Mouse (Mus musculus): ENCODE data around the gene Pspc1. TPM values are rescaled to one million over a fixed set of nuclear protein-coding genes. Genes with fewer than 3 reads are reported as not detected.

Gene Pspc1
- polyA plus RNA-seq, 1 experiment: not detected

DNA sequence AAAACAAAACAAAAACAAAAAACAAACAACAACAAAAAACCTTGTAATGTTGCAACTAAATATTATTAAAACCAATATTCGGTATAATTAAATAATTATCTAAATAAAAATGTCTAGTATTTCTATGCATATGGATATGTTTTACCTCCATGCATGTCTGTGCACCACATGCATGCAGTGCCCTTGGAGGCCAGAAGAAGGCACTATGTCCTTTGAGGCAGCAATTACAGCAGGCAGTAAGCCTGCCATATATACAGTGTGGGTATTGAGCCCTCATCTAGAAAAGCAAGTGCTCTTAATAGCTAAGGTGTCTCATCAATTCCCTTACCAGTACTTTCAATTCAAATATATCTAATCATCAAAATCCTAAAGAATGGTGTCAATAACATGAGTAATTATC is 37.9 kb downstream of the Pspc1 start:
- 97% methylated on average over 1 of the region's 1 CpGs for WGBS
- Histone ChIP-seq H3K4me3 (ENCODE audit: insufficient read depth, low read depth, low read length) (no peak overlapping the region), H3K4me1 (ENCODE audit: control insufficient read depth, insufficient read depth, low read length) (no peaks in the 10 kb centered on the region), H3K27ac (ENCODE audit: insufficient read depth, low read depth, low read length) (no peak overlapping the region)
- no peak for TF ChIP-seq CTCF (IDR thresholded peaks at IDR 0.05; ENCODE audit: insufficient read depth, low read depth, low read length)

DNA sequence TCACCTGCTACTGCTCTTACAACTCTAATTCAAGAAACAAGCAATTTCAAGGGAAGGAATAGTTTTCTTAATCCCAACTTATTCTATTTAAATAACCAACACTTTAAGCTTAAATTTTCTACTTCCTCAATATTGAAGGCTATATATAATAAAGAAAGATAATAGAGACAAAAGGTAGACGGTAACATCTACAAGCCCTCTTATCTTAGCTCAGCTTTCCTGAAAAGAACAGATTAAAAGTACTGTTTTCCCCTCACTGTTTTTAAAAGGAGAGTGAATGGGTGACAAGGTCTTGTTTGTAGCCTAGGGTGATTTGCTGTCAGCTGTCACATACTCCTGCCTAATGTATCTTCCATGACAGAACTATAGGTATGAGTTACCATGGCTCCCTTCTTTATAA is 51.6 kb downstream of the Pspc1 start:
- no peak overlapping the region for H3K4me3 ChIP-seq (ENCODE audit: insufficient read depth, low read depth, low read length)
- TF ChIP-seq POLR2A (IDR thresholded peaks at IDR 0.05; ENCODE audit: insufficient read depth, low read depth, low read length) (no peak), CTCF (IDR thresholded peaks at IDR 0.05; ENCODE audit: insufficient read depth, low read depth, low read length) (no peak)
- H3K27ac ChIP-seq (ENCODE audit: insufficient read depth, low read depth, low read length): no peak overlapping the region
- no peaks in the 10 kb centered on the region for H3K4me1 ChIP-seq (ENCODE audit: control insufficient read depth, insufficient read depth, low read length)
- WGBS: 90% methylated on average over 1 of the region's 1 CpGs

DNA sequence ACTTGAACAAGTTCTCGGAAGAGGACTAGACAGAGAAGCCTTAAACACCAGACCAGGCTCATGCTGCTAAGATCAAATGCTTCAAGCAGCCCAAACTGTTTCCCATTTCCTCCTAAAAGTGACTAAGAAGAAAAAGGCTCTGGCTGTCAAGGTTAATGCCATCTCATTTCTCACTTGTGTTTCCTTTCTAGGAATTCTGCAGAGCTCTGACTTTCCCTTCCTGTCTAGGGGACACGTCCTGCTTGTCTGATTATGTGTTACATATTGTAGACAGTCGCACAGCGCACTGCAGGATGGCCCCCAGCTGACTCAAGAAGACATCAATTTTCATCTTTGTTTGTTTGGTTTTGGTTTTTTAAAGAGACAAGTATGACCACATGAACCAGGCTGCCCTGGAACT is 72.4 kb downstream of the Pspc1 start:
- WGBS: 68% methylated on average over 4 of the region's 4 CpGs
- H3K27ac ChIP-seq (ENCODE audit: insufficient read depth, low read depth, low read length): no peak overlapping the region
- TF ChIP-seq POLR2A (IDR thresholded peaks at IDR 0.05; ENCODE audit: insufficient read depth, low read depth, low read length) (no peak), CTCF (IDR thresholded peaks at IDR 0.05; ENCODE audit: insufficient read depth, low read depth, low read length) (no peak)

DNA sequence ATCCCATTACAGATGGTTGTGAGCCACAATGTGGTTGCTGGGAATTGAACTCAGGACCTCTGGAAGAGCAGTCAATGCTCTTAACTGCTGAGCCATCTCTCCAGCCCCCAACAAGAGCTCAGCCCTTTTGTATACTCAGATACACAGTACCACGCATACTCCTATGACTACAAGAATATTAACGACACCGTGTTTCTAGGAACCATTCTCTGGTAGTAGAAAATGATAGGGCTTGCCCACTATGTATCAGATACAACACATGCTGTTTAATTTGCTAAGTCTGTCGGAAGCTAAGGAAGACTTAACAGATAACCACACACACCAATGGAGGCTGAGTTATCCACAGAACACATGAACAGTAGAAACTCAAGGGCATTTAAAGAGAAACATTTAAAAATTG is 75.5 kb downstream of the Pspc1 start:
- Histone ChIP-seq H3K4me1 (ENCODE audit: control insufficient read depth, insufficient read depth, low read length) (peaks cover 2% of the 10 kb centered on the region; the same call in 1 of the 2 replicates), H3K27ac (ENCODE audit: insufficient read depth, low read depth, low read length) (no peak overlapping the region), H3K4me3 (ENCODE audit: insufficient read depth, low read depth, low read length) (no peak overlapping the region)
- 57% methylated on average over 4 of the region's 4 CpGs for WGBS
- TF ChIP-seq CTCF (IDR thresholded peaks at IDR 0.05; ENCODE audit: insufficient read depth, low read depth, low read length) (no peak), POLR2A (IDR thresholded peaks at IDR 0.05; ENCODE audit: insufficient read depth, low read depth, low read length) (no peak)

More for the DNA sequence above, 72.4 kb downstream of the Pspc1 start:
- H3K4me1 ChIP-seq (ENCODE audit: control insufficient read depth, insufficient read depth, low read length): peaks cover 2% of the 10 kb centered on the region; the same call in 1 of the 2 replicates
- no peak overlapping the region for H3K4me3 ChIP-seq (ENCODE audit: insufficient read depth, low read depth, low read length)

DNA sequence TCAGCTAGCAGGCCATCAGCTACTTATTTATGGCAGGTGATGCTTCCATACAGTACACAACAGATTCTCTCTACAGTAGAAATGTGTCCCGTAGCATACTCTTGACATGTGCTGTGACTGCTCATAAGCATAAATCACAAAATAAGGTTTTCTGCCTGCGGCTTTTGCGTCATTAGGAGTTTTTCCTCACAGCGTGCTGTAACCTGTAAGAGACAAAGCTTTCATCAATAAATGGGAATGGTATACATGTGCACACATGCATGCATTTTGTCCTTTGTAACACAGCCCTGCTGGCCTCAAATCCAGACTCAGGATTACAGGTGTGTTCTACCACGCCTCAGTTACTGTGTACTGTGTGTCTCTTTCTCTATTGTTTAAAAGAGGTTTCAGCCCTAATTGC is 80.3 kb downstream of the Pspc1 start:
- WGBS: 89% methylated on average over 5 of the region's 5 CpGs
- Histone ChIP-seq H3K4me1 (ENCODE audit: control insufficient read depth, insufficient read depth, low read length) (no peaks in the 10 kb centered on the region), H3K27ac (ENCODE audit: insufficient read depth, low read depth, low read length) (no peak overlapping the region), H3K4me3 (ENCODE audit: insufficient read depth, low read depth, low read length) (no peak overlapping the region)
- TF ChIP-seq CTCF (IDR thresholded peaks at IDR 0.05; ENCODE audit: insufficient read depth, low read depth, low read length) (no peak), POLR2A (IDR thresholded peaks at IDR 0.05; ENCODE audit: insufficient read depth, low read depth, low read length) (no peak)

DNA sequence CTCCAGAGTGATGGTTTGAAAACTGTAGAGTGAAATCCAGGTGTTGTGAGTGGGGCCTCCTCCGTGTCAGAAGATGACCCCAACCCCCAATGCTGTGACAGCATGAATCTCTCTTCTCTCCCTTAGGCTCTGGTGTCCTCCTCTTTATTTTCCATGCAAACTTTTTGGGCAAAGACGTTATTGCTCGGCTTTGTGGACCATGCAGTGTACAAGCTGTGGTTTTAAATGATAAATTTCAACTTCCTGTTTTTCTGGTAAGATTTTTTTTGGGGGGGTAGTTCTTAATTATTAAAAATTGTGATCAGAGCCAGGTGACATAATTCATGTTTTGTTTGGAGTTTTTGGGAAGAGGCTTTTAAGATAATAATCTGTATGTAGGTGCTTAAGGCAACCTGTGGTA is 82.6 kb downstream of the Pspc1 start:
- H3K4me3 ChIP-seq (ENCODE audit: insufficient read depth, low read depth, low read length): no peak overlapping the region
- no peak for TF ChIP-seq CTCF (IDR thresholded peaks at IDR 0.05; ENCODE audit: insufficient read depth, low read depth, low read length)
- no peak for TF ChIP-seq POLR2A (IDR thresholded peaks at IDR 0.05; ENCODE audit: insufficient read depth, low read depth, low read length)
- H3K4me1 ChIP-seq (ENCODE audit: control insufficient read depth, insufficient read depth, low read length): no peaks in the 10 kb centered on the region
- H3K27ac ChIP-seq (ENCODE audit: insufficient read depth, low read depth, low read length): no peak overlapping the region
- WGBS: 82% methylated on average over 3 of the region's 3 CpGs

DNA sequence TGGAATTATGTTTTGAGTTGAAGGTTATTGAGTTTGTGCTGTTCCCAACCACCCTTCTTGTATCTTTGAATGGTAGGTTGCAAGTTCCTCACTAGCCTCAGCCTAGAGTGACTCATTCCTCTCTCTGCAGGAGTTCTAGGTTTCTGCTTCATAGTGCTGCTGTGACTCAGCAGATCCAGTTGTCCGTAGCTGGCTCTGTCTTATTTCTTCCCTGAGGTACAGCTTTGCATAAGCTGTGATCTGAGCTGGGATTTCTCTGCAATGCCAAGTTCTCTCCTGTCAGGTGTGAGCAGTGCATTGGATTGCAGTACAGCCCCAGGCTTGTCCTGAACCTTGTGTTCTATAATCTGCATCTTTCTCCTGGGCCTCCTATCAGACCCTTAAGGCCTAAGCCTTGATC is 88.3 kb downstream of the Pspc1 start:
- H3K4me3 ChIP-seq (ENCODE audit: insufficient read depth, low read depth, low read length): no peak overlapping the region
- H3K27ac ChIP-seq (ENCODE audit: insufficient read depth, low read depth, low read length): no peak overlapping the region; the same call in 1 of the 2 replicates
- 15% methylated on average over 1 of the region's 1 CpGs for WGBS
- TF ChIP-seq POLR2A (IDR thresholded peaks at IDR 0.05; ENCODE audit: insufficient read depth, low read depth, low read length) (no peak), CTCF (IDR thresholded peaks at IDR 0.05; ENCODE audit: insufficient read depth, low read depth, low read length) (no peak)
- H3K4me1 ChIP-seq (ENCODE audit: control insufficient read depth, insufficient read depth, low read length): no peaks in the 10 kb centered on the region

DNA sequence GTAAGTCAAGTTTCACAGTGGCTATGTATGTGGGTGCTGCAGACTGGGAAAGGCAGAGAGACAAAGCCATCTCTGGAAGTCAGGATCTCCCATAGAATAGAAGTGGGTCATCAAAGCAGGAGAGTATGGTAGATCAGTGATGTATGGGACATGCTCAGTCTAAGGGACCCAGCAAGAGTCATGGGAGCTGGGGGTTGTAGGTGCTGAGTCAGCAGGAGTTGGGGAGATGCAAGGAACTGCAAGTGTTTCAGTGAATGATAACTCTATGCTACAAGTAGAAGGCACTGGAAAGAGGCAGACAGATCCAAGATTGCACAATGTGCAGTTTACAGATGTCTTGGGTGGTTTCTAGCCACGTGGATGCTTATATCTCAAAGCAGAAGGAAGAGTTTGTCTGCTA is 89.0 kb downstream of the Pspc1 start:
- H3K4me3 ChIP-seq (ENCODE audit: insufficient read depth, low read depth, low read length): no peak overlapping the region
- TF ChIP-seq CTCF (IDR thresholded peaks at IDR 0.05; ENCODE audit: insufficient read depth, low read depth, low read length): no peak
- no peak for TF ChIP-seq POLR2A (IDR thresholded peaks at IDR 0.05; ENCODE audit: insufficient read depth, low read depth, low read length)
- H3K27ac ChIP-seq (ENCODE audit: insufficient read depth, low read depth, low read length): no peak overlapping the region
- WGBS: 84% methylated on average over 1 of the region's 1 CpGs
- no peaks in the 10 kb centered on the region for H3K4me1 ChIP-seq (ENCODE audit: control insufficient read depth, insufficient read depth, low read length)

DNA sequence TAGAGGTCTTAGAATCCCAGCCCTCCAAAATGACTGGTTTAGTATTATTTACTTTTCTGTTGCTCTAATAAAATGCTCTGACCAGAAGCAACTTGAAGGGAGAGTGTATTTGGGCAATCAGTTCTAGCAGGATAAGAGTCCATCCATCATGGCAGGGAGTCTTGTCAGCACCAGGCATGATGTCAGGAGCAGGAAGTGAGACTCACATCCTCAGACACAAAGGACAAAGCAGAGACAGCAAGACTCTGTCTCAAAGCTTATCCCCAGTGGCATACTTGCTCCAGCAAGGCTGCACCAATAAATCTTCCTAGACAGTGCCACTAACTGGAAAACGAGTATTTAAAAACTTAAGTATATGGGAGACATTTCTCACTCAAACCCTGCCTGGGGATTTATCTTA is 92.7 kb downstream of the Pspc1 start:
- Histone ChIP-seq H3K4me3 (ENCODE audit: insufficient read depth, low read depth, low read length) (no peak overlapping the region), H3K4me1 (ENCODE audit: control insufficient read depth, insufficient read depth, low read length) (no peaks in the 10 kb centered on the region), H3K27ac (ENCODE audit: insufficient read depth, low read depth, low read length) (no peak overlapping the region)
- 74% methylated on average over 1 of the region's 1 CpGs for WGBS
- TF ChIP-seq POLR2A (IDR thresholded peaks at IDR 0.05; ENCODE audit: insufficient read depth, low read depth, low read length) (no peak), CTCF (IDR thresholded peaks at IDR 0.05; ENCODE audit: insufficient read depth, low read depth, low read length) (no peak)

Other genes starting within 250 kb of the Pspc1 start
- gene Cenpj, start 202.9 kb downstream of the Pspc1 start, polyA plus RNA-seq (2012; ENCODE audit: insufficient read depth, insufficient read length, low replicate concordance, missing spikeins): not detected in 2 replicates
- 71.6 TPM in 1 of 2 replicates, not detected in the other for gene Parp4, start 202.7 kb downstream of the Pspc1 start, polyA plus RNA-seq (2012; ENCODE audit: insufficient read depth, insufficient read length, low replicate concordance, missing spikeins)
- gene Mphosph8, start 110.1 kb downstream of the Pspc1 start, polyA plus RNA-seq (2012; ENCODE audit: insufficient read depth, insufficient read length, low replicate concordance, missing spikeins): not detected in 2 replicates
- not detected in 2 replicates for gene Zmym5, start 33.4 kb upstream of the Pspc1 start, polyA plus RNA-seq (2012; ENCODE audit: insufficient read depth, insufficient read length, low replicate concordance, missing spikeins)
- gene Zmym2, start 108.3 kb upstream of the Pspc1 start, polyA plus RNA-seq (2012; ENCODE audit: insufficient read depth, insufficient read length, low replicate concordance, missing spikeins): 233 and 330 TPM in 2 replicates